ENCODE assay signal across 10 mouse cellular contexts in genomic region chr9:95472926-95473325, GRCm38 (mm10). TPM values are rescaled to one million over a fixed set of nuclear protein-coding genes. Genes with fewer than 3 reads are reported as not detected.
DNase-seq lines count a peak whose midpoint lies in the region; ATAC-seq and TF ChIP-seq lines count a peak whose summit lies in the region.
"Had no signal": no experiment of that assay in that cellular context is flagged by ENCODE, and none has a peak within 500 bp of the region (broad histone marks: within the 10 kb centered on the region; RNA-seq: fewer than 3 reads in every experiment).

No protein-coding gene starts in this region.

- H3K9ac ChIP-seq in hindbrain, postnatal 0 days (replicated peaks; ENCODE audit: low read length): no peak overlapping the region
- H3K9ac ChIP-seq in hindbrain, embryonic 13.5 days: no peak overlapping the region
- H3K9ac ChIP-seq: kidney, embryonic 15.5 days; lung, embryonic 15.5 days had no signal

- peak; percentile 73 for TF ChIP-seq CTCF in hindbrain, postnatal 0 days (IDR thresholded peaks at IDR 0.05; ENCODE audit: low read depth)

- no peaks in the 10 kb centered on the region for H3K9me3 ChIP-seq in hindbrain, postnatal 0 days (ENCODE audit: low read length)
- H3K9me3 ChIP-seq in hindbrain, embryonic 13.5 days: no peaks in the 10 kb centered on the region
- H3K9me3 ChIP-seq: kidney, embryonic 15.5 days; lung, embryonic 15.5 days had no signal

- H3K27ac ChIP-seq in hindbrain, postnatal 0 days: no peak overlapping the region
- H3K27ac ChIP-seq in hindbrain, embryonic 13.5 days: no peak overlapping the region
- H3K27ac ChIP-seq: kidney, embryonic 15.5 days; lung, embryonic 15.5 days had no signal

- H3K27me3 ChIP-seq in hindbrain, postnatal 0 days (ENCODE audit: insufficient read depth, low read length): no peaks in the 10 kb centered on the region
- no peaks in the 10 kb centered on the region for H3K27me3 ChIP-seq in hindbrain, embryonic 13.5 days
- H3K27me3 ChIP-seq: kidney, embryonic 15.5 days; lung, embryonic 15.5 days had no signal

- H3K4me3 ChIP-seq in hindbrain, postnatal 0 days (ENCODE audit: low read length): no peak overlapping the region
- no peak overlapping the region for H3K4me3 ChIP-seq in hindbrain, embryonic 13.5 days
- H3K4me3 ChIP-seq: kidney, embryonic 15.5 days; lung, embryonic 15.5 days had no signal

- WGBS in hindbrain, postnatal 0 days: 87% methylated on average over 1 of the region's 1 CpGs
- 97% methylated on average over 1 of the region's 1 CpGs for WGBS in hindbrain, embryonic 13.5 days

- no peaks in the 10 kb centered on the region for H3K4me1 ChIP-seq in hindbrain, postnatal 0 days (ENCODE audit: insufficient read depth, low read length)
- no peaks in the 10 kb centered on the region for H3K4me1 ChIP-seq in hindbrain, embryonic 13.5 days (replicated peaks)
- H3K4me1 ChIP-seq: kidney, embryonic 15.5 days; lung, embryonic 15.5 days had no signal

- no peak overlapping the region for H3K4me2 ChIP-seq in hindbrain, postnatal 0 days (ENCODE audit: low read depth, low read length)
- H3K4me2 ChIP-seq in hindbrain, embryonic 13.5 days: no peak overlapping the region
- H3K4me2 ChIP-seq: kidney, embryonic 15.5 days; lung, embryonic 15.5 days had no signal

- ATAC-seq in hindbrain, postnatal 0 days: no peak
- no peak for ATAC-seq in hindbrain, embryonic 13.5 days (ENCODE audit: low FRiP score)

- peaks cover 38% of the 10 kb centered on the region for H3K36me3 ChIP-seq in hindbrain, postnatal 0 days (ENCODE audit: insufficient read depth, low read length)
- H3K36me3 ChIP-seq in hindbrain, embryonic 13.5 days: peaks cover 52% of the 10 kb centered on the region

- peak; percentile 81 for DNase-seq in hindbrain, postnatal 0 days (ENCODE audit: low spot score)
- DNase-seq in A20 (ENCODE audit: low read depth, low spot score): peak; percentile 37
- DNase-seq in MN1 (ENCODE audit: low spot score): peak; percentile 51
- DNase-seq in fibroblast of lung, adult 2 months (ENCODE audit: low read depth): peak; percentile 20
- DNase-seq in adrenal gland, postnatal 36 days: no peak
- DNase-seq in urinary bladder, postnatal 10 days (ENCODE audit: low spot score): no peak
- DNase-seq in adrenal gland, postnatal 10 days: no peak

RNA-seq across cellular contexts. Expression of gene U2surp, which starts 38.9 kb away (rescaled TPM):
- 30.2 and 35.2 TPM in 2 replicates for total RNA-seq in hindbrain, postnatal 0 days (2014; rRNA removed)
- polyA plus RNA-seq in hindbrain, postnatal 0 days (2015; fragmentation: Nextera tagmentation; extraction: Ambion mirVana): 122 and 128 TPM in 2 replicates
- 156 and 158 TPM in 2 replicates for polyA plus RNA-seq in hindbrain, embryonic 13.5 days (2015; fragmentation: Nextera tagmentation; extraction: Ambion mirVana)
- total RNA-seq in adrenal gland, postnatal 36 days (2021): 10 to 100 TPM; 54.8 to 57.3 TPM
- total RNA-seq in adrenal gland, postnatal 10 days (2021): 10 to 100 TPM; 56.7 to 69.2 TPM

Comparison
In these comparisons a context has a peak if more than half of its experiments do, and no peak if none do; other contexts are left out.
1. DNase-seq: peak in hindbrain, postnatal 0 days (single experiment), A20 (single experiment), MN1 (single experiment) and fibroblast of lung, adult 2 months (single experiment); none in adrenal gland, postnatal 36 days (0 of 2), urinary bladder, postnatal 10 days (single experiment) and adrenal gland, postnatal 10 days (single experiment).